Mouse (Mus musculus) forelimb bud, embryonic 11.5 days (tissue): ENCODE measurements around the gene Itgb3bp.
A peak's percentile ranks its signal among the peaks of the same experiment; 100 is the strongest.

Experiments used
- DNase-seq: peaks from one replicate; pipeline ENCODE4 v3.0.0-alpha.2; 2012; ENCODE audit warnings: low read depth, low spot score

The Itgb3bp gene

DNA sequence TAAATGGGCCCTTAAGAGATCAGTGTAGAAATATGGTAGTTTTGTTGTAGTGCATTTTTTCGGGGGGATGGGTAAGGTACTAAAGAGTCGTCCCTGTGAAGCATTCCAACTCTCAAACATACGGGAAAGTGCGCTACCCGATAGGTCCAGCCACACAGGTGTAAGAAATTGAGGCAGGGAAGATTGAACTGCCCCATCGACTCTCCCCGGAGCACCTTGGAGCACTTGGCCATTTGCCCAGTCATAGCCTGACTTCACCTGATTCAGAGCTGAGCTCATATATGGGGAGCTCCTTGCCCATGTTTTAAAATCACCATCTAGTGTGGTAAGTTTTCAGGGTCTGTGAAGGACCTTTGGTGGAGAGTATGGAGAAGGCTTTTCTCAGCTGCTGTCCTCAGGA is 5.2 kb upstream of the Itgb3bp start:
- DNase-seq: no peak

DNA sequence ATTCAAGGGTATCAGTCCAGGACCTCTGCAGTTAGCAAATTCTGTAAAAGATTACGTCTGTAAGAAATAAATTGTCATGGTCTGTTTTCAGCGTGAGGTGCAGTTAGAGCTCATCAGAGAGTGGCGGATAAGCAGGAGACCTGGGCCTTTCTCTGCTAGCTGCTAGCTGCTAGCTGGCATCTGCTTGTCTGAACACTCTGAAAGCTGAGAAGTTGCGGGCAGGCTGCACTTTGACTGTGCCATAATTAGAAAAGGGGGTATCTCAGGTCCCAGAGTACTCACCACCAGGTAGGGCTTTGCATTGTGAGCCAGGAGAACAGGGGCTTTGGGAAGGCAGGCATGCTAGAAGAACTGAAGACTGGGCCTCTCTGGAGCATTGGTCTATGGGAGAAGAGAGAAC is 2.2 kb upstream of the Itgb3bp start:
- no peak for DNase-seq

- DNase-seq: no peak
Observed at GRCm38 (mm10) chr4:99931240-99931580, 1.6 kb upstream of the Itgb3bp start.

GRCm38 (mm10) chr4:99930518-99931239 is 1.1 kb upstream of the Itgb3bp start:
- no peak for DNase-seq

GRCm38 (mm10) chr4:99929149-99929612 is 432 bp downstream of the Itgb3bp start, which contains the start of gene Pgm1:
Gene Pgm1, plus strand, starts transcription at chr4:99929414.
- no peak for DNase-seq

- DNase-seq: no peak
Observed at GRCm38 (mm10) chr4:99928521-99928920, 1.1 kb downstream of the Itgb3bp start.

GRCm38 (mm10) chr4:99926380-99926779 is 3.2 kb downstream of the Itgb3bp start:
- DNase-seq: no peak

- peak; percentile 32 for DNase-seq
Observed at GRCm38 (mm10) chr4:99913894-99914451, 15.6 kb downstream of the Itgb3bp start.

GRCm38 (mm10) chr4:99882405-99882804 is 47.2 kb downstream of the Itgb3bp start:
- no peak for DNase-seq

DNA sequence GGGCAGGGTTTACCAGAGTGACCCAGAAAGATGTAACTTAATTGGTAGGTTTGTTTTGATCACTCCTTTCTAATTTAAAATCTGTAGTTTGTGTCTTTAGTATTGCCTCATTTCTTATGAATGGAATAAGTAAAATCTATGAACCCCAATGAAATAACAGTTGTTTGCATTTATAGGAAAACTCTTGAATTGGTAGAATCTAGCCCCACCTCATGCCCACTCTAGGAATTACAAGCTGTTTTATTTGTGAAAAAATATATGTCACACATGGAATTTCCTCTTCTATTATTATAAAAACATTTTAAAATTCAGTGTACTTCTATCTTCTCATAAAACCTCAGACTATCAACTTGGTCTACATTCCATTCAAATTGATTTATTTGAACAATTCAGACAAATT is 47.7 kb downstream of the Itgb3bp start:
- DNase-seq: peak; percentile 19

GRCm38 (mm10) chr4:99829094-99830073 is 100.2 kb downstream of the Itgb3bp start, which contains the start of gene Efcab7:
Gene Efcab7, plus strand, starts transcription at chr4:99829198.
- peak; percentile 88 for DNase-seq

DNA sequence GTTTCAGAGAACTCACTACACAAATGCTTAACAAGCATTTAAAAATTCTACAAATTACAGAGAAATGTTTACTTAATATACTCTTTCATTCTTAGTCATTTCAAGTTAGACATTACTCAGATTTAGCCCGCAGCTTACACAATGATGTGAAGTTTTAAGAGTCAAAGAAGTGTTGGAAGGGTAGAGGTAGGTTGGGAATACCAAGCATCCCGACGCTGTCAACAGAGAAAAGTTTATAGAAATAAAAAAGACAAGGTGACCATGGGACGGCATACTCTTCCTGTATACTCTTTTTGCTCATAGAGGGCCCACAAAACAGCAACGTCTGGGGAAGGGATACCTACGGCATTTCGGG is 100.9 kb downstream of the Itgb3bp start:
- no peak for DNase-seq

DNA sequence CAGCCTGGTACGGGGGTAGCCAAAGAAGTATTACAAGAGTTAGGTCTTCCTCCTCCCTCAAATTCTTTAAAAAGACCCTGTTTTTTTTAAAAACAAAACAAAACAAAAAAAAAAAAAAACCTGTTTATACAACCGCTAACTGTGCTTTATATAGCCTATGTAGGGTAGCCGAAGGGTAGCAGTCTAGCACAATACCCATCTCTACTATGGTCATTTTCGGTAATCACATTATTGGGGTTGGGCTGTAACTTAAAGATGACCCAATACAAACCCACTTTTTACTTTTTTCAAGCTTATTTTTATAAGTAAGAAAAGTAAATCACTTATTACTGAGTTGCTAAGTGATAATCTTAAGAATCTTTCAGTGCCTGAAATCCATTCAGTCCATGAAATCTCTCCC is 101.3 kb downstream of the Itgb3bp start:
- no peak for DNase-seq

DNA sequence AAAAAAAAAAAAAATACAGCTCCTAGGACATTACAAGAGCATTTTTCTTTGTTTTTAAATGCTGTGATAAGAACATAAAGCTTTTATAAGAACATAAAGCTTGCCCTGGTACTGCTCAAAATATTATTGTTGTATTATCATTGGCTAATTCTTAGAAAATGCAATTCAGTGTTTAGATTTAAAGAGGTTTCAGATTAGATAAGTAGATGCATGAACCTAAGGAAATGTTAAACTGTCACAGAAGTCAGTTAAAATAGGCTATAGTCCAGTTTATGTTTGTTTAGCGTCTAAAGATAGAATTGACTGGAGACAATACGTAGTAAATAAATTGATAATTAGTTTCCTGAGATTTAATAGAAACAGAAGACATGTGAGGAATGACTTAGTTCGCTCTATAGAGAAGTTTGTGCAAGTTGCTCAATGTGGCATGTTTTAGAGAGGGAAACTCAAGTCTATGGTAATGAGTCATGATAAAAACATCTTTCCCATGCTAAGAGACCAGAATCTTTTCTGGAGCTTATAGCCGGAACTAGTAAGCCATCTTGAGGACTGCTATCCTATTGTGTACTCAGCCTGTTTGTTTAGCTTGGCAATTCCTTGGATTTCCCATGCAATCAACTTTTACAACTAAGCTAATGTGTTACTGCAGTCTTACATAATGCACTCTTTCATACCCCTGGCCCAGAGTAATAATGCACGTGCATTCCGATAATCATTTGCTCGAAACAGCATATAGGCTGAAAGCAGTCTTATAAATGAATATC is 112.7 kb downstream of the Itgb3bp start:
- no peak for DNase-seq

DNA sequence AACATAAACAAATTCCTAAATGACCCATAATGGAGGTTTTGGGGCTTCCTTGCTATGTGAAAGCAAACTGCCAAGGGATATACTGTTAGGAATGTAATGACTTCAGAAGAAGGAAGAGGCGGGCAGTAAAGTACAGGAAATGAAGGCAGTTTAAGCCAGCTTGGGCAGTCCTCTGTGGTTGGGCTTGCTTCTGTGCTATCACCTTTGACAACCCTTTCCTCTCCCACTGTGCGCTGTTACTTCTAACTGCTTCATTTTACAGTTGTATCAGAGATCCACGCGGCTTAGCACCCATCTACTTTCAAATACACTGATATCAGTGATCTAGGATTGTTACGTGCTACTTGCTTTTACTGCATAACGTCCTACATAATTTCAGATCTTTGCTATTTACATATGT is 137.2 kb downstream of the Itgb3bp start:
- peak; percentile 18 for DNase-seq

GRCm38 (mm10) chr4:99773041-99773440 is 156.6 kb downstream of the Itgb3bp start:
- DNase-seq: no peak

- no peak for DNase-seq
Observed at GRCm38 (mm10) chr4:99770555-99770954, 159.1 kb downstream of the Itgb3bp start.

DNA sequence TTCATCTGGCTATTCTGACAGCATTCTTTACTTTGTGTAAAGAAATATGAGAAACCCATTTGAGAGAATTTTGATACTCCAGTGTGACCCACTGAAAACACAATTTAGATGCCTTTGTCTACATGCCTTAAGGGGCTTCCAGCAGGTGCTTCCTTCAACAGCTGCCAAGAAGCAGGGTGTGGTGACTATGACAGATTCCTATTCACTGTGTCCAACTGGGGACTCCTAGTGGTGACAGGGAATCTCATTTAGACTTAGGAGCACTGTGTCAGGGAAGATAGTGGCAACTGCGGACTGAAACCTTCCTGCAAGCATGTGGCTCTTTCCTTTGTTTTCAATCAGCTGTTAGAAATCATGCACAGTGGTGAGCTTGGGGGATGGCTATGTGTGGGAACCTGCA is 162.9 kb downstream of the Itgb3bp start:
- DNase-seq: peak; percentile 20

GRCm38 (mm10) chr4:99766303-99766702 is 163.3 kb downstream of the Itgb3bp start:
- no peak for DNase-seq

GRCm38 (mm10) chr4:99752426-99752825 is 177.2 kb downstream of the Itgb3bp start:
- DNase-seq: no peak

DNA sequence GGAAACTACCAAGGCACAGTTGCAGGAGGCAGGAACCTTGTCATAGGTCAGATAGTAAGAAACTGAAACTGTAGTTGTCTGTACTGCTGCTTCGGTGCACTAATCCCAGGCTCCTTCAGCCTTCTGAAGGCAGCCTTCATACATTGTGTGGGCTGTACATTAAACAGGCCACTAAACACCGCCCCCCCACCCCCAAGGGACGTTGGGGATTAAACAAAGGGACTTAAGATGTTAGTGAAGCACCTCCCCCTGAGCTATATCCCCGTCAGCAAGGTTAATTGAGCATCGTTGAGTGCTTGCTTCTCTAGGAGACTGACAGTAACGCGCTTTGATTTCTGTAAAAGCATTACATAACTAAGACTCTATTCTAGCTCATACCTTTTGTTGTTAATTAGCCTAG is 189.8 kb downstream of the Itgb3bp start:
- DNase-seq: peak; percentile 39
